Mouse (Mus musculus) lung, embryonic 15.5 days (tissue): ENCODE results near the gene Spc25. TPM values are rescaled to one million over a fixed set of nuclear protein-coding genes. Genes with fewer than 3 reads are reported as not detected.

Experiments
- ATAC-seq: fragments of 200-750 bp; cut with Nextera tagmentation; 2 replicates; pipeline ENCODE4 v1.8.0; 2017; ENCODE audit warnings: moderate number of reproducible peaks, borderline replicate concordance; ENCODE audit not compliant: low FRiP score, low TSS enrichment; ENCODE audit errors: extremely low read depth
- H3K27ac ChIP-seq: fragments of 300-500 bp; sonication (generic); 2 replicates; pipeline ENCODE4 v1.5.1; 2015; ENCODE audit warnings: moderate library complexity, mild to moderate bottlenecking, inconsistent platforms
- H3K27me3 ChIP-seq: fragments of 300-500 bp; sonication (generic); 2 replicates; pipeline ENCODE4 v1.6.1; 2015; ENCODE audit warnings: inconsistent platforms
- H3K36me3 ChIP-seq: fragments of 300-500 bp; sonication (generic); 2 replicates; pipeline ENCODE4 v1.6.1; 2015; ENCODE audit warnings: inconsistent platforms
- H3K4me1 ChIP-seq: fragments of 300-500 bp; sonication (generic); 2 replicates; pipeline ENCODE4 v1.6.1; 2015; ENCODE audit warnings: inconsistent platforms
- H3K4me2 ChIP-seq: fragments of 300-500 bp; sonication (generic); 2 replicates; pipeline ENCODE4 v1.6.1; 2015; ENCODE audit warnings: inconsistent platforms, mild to moderate bottlenecking, moderate library complexity
- H3K4me3 ChIP-seq: fragments of 300-500 bp; sonication (generic); 2 replicates; pipeline ENCODE4 v1.5.1; 2015; ENCODE audit warnings: mild to moderate bottlenecking, inconsistent platforms
- H3K9ac ChIP-seq: fragments of 300-500 bp; sonication (generic); 2 replicates; pipeline ENCODE4 v1.6.1; 2015; ENCODE audit warnings: inconsistent platforms
- H3K9me3 ChIP-seq: fragments of 300-500 bp; sonication (generic); 2 replicates; pipeline ENCODE4 v1.6.1; 2016; ENCODE audit warnings: inconsistent platforms
- WGBS: fragments of 180-500 bp; shearing (Covaris S2); methylation state at CpG from one replicate; pipeline ENCODE4 v1.1.7; 2015; 5-methylcytosine and 5-hydroxymethylcytosine counted together
- polyA plus RNA-seq: library from polyadenylated mRNA; unstranded; fragments of >200 nt; fragmentation: Nextera tagmentation; extraction: Ambion mirVana; gene quantifications from 2 replicates; pipeline ENCODE4 v1.2.1, GENCODE M21; 2015

Spc25 gene
- polyA plus RNA-seq = 181 and 183 TPM in 2 replicates

- H3K36me3 ChIP-seq = peaks cover 17% of the 10 kb centered on the region
- H3K4me2 ChIP-seq = peak within 1 kb of the TSS; percentile 61
- peak within 1 kb of the TSS; percentile 87 for H3K9ac ChIP-seq
- peak; percentile 99 for ATAC-seq
- H3K27ac ChIP-seq = peak within 1 kb of the TSS; percentile 87
- H3K9me3 ChIP-seq = no peaks in the 10 kb centered on the region
- no peaks in the 10 kb centered on the region for H3K27me3 ChIP-seq
- peaks cover 7% of the 10 kb centered on the region for H3K4me1 ChIP-seq
- under 1% methylated on average over 46 of the region's 46 CpGs for WGBS
- peak within 1 kb of the TSS; percentile 93 for H3K4me3 ChIP-seq
Measured at GRCm38 (mm10) chr2:69205791-69206351, at the start of gene Spc25. Gene Spc25, minus strand, starts transcription at chr2:69206194.

- Histone ChIP-seq H3K4me1 (no peaks in the 10 kb centered on the region; the same call in 1 of the 2 replicates), H3K9ac (no peak overlapping the region), H3K4me3 (no peak overlapping the region), H3K4me2 (no peak overlapping the region), H3K9me3 (no peaks in the 10 kb centered on the region), H3K36me3 (no peaks in the 10 kb centered on the region), H3K27ac (no peak overlapping the region), H3K27me3 (no peaks in the 10 kb centered on the region)
- 46% methylated on average over 16 of the region's 16 CpGs for WGBS
- ATAC-seq = no peak
Measured at GRCm38 (mm10) chr2:69248221-69248755, 42.3 kb upstream of the Spc25 start.

- Histone ChIP-seq H3K36me3 (no peaks in the 10 kb centered on the region), H3K4me2 (no peak overlapping the region), H3K27me3 (no peaks in the 10 kb centered on the region), H3K9ac (no peak overlapping the region), H3K4me1 (no peaks in the 10 kb centered on the region; the same call in 1 of the 2 replicates), H3K27ac (no peak overlapping the region), H3K4me3 (no peak overlapping the region), H3K9me3 (no peaks in the 10 kb centered on the region)
- WGBS = 98% methylated on average over 1 of the region's 1 CpGs
- no peak for ATAC-seq
Measured at GRCm38 (mm10) chr2:69247081-69247480, 41.1 kb upstream of the Spc25 start.

- WGBS = 28% methylated on average over 2 of the region's 2 CpGs
- H3K27me3 ChIP-seq = no peaks in the 10 kb centered on the region
- peak overlapping the region; percentile 68 for H3K27ac ChIP-seq
- H3K9me3 ChIP-seq = no peaks in the 10 kb centered on the region
- no peaks in the 10 kb centered on the region; the same call in 1 of the 2 replicates for H3K4me1 ChIP-seq
- H3K36me3 ChIP-seq = no peaks in the 10 kb centered on the region
- no peak overlapping the region for H3K4me3 ChIP-seq
- peak; percentile 86; the same call in 1 of the 2 replicates for ATAC-seq
- H3K4me2 ChIP-seq = no peak overlapping the region
- H3K9ac ChIP-seq = no peak overlapping the region
Measured at GRCm38 (mm10) chr2:69244924-69245323, 38.9 kb upstream of the Spc25 start.

- no peak for ATAC-seq
- H3K9ac ChIP-seq = no peak overlapping the region
- WGBS = 56% methylated on average over 9 of the region's 9 CpGs
Measured at GRCm38 (mm10) chr2:69239315-69239714, 33.3 kb upstream of the Spc25 start.

GRCm38 (mm10) chr2:69234976-69235678, 29.1 kb upstream of the Spc25 start:
- Histone ChIP-seq H3K36me3 (no peaks in the 10 kb centered on the region), H3K9ac (no peak overlapping the region), H3K27ac (no peak overlapping the region), H3K4me2 (no peak overlapping the region), H3K27me3 (no peaks in the 10 kb centered on the region), H3K4me3 (no peak overlapping the region), H3K4me1 (no peaks in the 10 kb centered on the region), H3K9me3 (no peaks in the 10 kb centered on the region)
- 84% methylated on average over 5 of the region's 5 CpGs for WGBS
- no peak for ATAC-seq

More at GRCm38 (mm10) chr2:69239315-69239714, 33.3 kb upstream of the Spc25 start:
- H3K9me3 ChIP-seq = no peaks in the 10 kb centered on the region
- H3K4me3 ChIP-seq = no peak overlapping the region
- H3K27me3 ChIP-seq = no peaks in the 10 kb centered on the region
- no peaks in the 10 kb centered on the region; the same call in 1 of the 2 replicates for H3K4me1 ChIP-seq
- H3K4me2 ChIP-seq = no peak overlapping the region
- no peak overlapping the region for H3K27ac ChIP-seq
- H3K36me3 ChIP-seq = no peaks in the 10 kb centered on the region

GRCm38 (mm10) chr2:69232101-69232500, 26.1 kb upstream of the Spc25 start:
- Histone ChIP-seq H3K27ac (no peak overlapping the region), H3K4me2 (no peak overlapping the region), H3K9me3 (no peaks in the 10 kb centered on the region), H3K4me1 (no peaks in the 10 kb centered on the region), H3K4me3 (no peak overlapping the region), H3K36me3 (no peaks in the 10 kb centered on the region), H3K9ac (no peak overlapping the region), H3K27me3 (no peaks in the 10 kb centered on the region)
- ATAC-seq = no peak

GRCm38 (mm10) chr2:69230137-69230536, 24.1 kb upstream of the Spc25 start:
- Histone ChIP-seq H3K4me2 (no peak overlapping the region), H3K36me3 (no peaks in the 10 kb centered on the region), H3K27me3 (no peaks in the 10 kb centered on the region), H3K27ac (no peak overlapping the region), H3K4me3 (no peak overlapping the region), H3K9me3 (no peaks in the 10 kb centered on the region), H3K9ac (no peak overlapping the region), H3K4me1 (no peaks in the 10 kb centered on the region)
- no peak for ATAC-seq
- 71% methylated on average over 2 of the region's 2 CpGs for WGBS

GRCm38 (mm10) chr2:69228635-69229034, 22.6 kb upstream of the Spc25 start:
- no peak overlapping the region for H3K27ac ChIP-seq
- no peaks in the 10 kb centered on the region for H3K4me1 ChIP-seq
- H3K4me3 ChIP-seq = no peak overlapping the region
- H3K4me2 ChIP-seq = no peak overlapping the region
- no peaks in the 10 kb centered on the region for H3K36me3 ChIP-seq
- WGBS = 73% methylated on average over 6 of the region's 6 CpGs
- no peaks in the 10 kb centered on the region for H3K27me3 ChIP-seq
- H3K9ac ChIP-seq = no peak overlapping the region
- H3K9me3 ChIP-seq = no peaks in the 10 kb centered on the region
- no peak for ATAC-seq

GRCm38 (mm10) chr2:69226876-69227275, 20.9 kb upstream of the Spc25 start:
- Histone ChIP-seq H3K9me3 (no peaks in the 10 kb centered on the region), H3K4me3 (no peak overlapping the region), H3K27me3 (no peaks in the 10 kb centered on the region), H3K36me3 (no peaks in the 10 kb centered on the region), H3K27ac (no peak overlapping the region), H3K9ac (no peak overlapping the region), H3K4me1 (no peaks in the 10 kb centered on the region), H3K4me2 (no peak overlapping the region)
- ATAC-seq = no peak
- 83% methylated on average over 9 of the region's 9 CpGs for WGBS

- no peak for ATAC-seq
- Histone ChIP-seq H3K27ac (no peak overlapping the region), H3K27me3 (no peaks in the 10 kb centered on the region), H3K4me2 (no peak overlapping the region), H3K36me3 (no peaks in the 10 kb centered on the region), H3K4me1 (no peaks in the 10 kb centered on the region), H3K9ac (no peak overlapping the region), H3K9me3 (no peaks in the 10 kb centered on the region), H3K4me3 (no peak overlapping the region)
- WGBS = 55% methylated on average over 2 of the region's 2 CpGs
Measured at GRCm38 (mm10) chr2:69224724-69225123, 18.7 kb upstream of the Spc25 start.

- no peak overlapping the region for H3K9ac ChIP-seq
Measured at GRCm38 (mm10) chr2:69222815-69223214, 16.8 kb upstream of the Spc25 start.

More at GRCm38 (mm10) chr2:69222815-69223214, 16.8 kb upstream of the Spc25 start:
- no peaks in the 10 kb centered on the region for H3K9me3 ChIP-seq
- no peak overlapping the region for H3K27ac ChIP-seq
- no peaks in the 10 kb centered on the region for H3K27me3 ChIP-seq
- no peaks in the 10 kb centered on the region for H3K36me3 ChIP-seq
- WGBS = 60% methylated on average over 10 of the region's 10 CpGs
- no peaks in the 10 kb centered on the region for H3K4me1 ChIP-seq
- H3K4me2 ChIP-seq = no peak overlapping the region
- H3K4me3 ChIP-seq = no peak overlapping the region
- no peak for ATAC-seq
